Mouse (Mus musculus): ENCODE results near the gene Olfr259.

The Olfr259 gene

GRCm38 (mm10) chr2:87114467-87114866, at the start of gene Olfr259:
TSS of gene Olfr259 (minus strand) at chr2:87114567.
- DNase-seq (ENCODE audit: low spot score in 2 of 2) = no peak

DNA sequence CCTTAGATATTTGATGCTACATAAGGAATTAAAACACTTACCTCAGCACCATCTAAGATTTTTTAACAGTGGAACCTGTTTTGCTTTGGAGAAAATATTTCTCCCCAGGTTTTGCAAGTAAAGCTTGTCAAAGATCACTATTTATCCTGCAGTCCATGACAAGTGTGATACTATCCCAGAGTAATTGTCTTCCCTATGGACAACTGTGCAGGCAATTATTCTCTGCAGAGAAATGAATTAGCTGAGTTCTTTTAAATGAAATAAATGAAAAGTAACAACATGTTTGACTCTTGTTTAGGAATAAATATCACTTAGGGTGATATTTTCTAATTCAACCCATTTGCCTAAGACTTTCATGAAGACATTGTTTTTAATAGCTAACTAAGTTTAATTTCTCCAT, 38.2 kb upstream of the Olfr259 start, which contains the start of gene Olfr1111:
Gene Olfr1111, minus strand, starts transcription at position 101 of the 400 bp plus-strand sequence.
- no peak for DNase-seq (ENCODE audit: low spot score in 2 of 2)

DNA sequence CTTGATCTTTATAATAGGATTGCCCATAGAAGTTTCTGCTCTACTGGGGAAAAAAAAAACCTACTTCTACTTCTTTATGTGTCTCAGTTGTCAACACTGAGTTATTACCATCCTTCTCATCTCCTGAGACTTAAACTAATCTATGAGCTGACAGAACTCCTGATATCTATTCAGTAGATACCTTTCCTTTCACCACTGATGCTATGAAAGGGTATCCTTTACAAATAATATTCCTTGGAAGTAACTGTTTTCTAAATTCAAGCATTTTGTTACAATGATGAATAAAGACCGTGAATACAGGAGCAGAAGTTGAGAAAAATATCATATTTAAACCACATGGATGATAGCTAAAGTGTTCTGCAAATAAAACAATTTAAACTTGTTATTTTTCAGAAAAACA, 25.8 kb upstream of the Olfr259 start, which contains the start of gene Olfr1110:
Gene Olfr1110, minus strand, starts transcription at position 101 of the 400 bp plus-strand sequence.
- no peak for DNase-seq (ENCODE audit: low spot score in 2 of 2)

DNA sequence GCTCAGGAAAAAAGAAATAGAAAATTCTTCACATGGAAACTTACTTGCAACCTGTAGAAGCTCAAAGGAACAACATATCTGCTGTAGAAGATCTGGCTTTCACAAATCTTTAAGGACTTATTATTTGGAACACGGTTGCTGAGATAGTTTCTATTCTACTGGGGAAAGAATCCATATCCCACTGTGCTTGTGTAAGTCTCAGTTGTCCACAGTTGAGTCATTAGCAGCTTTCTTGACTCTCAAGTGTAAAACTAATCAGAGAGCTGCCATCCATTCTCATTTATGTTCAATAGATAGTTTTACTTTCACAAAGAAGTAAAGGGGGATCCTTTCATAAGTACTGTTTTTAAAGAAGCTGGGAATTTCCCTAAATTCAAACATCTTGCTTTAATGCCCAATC, 18.5 kb downstream of the Olfr259 start, which contains the start of gene Olfr1109:
Gene Olfr1109, minus strand, starts transcription at position 101 of the 400 bp plus-strand sequence.
- DNase-seq (ENCODE audit: low spot score in 2 of 2) = no peak

- no peak for DNase-seq (ENCODE audit: low spot score in 2 of 2)
These were observed 38.6 kb downstream of the Olfr259 start, which contains the start of gene Olfr1107 for GRCm38 (mm10) chr2:87075717-87076116. TSS of gene Olfr1107 (minus strand) at chr2:87075817.
